In the genomic region with DNA sequence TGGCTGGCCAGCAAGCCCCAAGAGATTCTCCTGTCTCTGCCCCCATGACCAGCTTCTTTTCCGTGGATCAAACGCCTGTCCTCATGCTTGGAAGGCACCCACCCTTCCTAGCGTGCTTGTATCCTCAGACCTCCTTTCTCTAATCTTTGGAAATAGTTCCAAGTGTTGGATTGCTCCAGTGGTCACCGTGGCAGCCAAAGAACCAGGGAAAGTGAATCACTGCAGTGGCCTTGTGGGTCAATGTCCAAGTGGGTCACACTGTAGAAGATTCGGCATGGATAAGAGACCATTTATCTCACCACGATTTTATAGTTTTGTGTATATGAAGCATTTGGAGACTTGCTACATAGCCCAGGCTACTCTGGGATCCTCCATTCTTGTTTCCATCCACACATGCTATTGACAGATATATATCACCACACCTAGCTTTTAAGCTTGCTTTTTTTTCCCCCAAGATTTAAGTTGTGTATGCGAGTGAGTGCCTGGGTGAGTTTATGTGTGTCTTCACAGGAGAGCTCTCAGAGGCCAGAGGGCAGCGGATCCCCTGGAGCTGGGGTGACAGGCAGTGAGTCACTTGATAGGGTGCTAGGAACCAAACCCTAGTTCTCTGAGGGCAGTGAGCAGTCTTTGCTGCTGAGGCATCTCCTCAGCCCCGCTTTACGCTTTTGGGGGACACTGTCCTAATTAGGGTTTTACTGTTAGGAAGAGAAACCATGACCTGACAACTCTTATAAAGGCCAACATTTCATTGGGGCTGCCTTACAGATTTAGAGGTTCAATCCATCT, we compare ENCODE assay signal across 14 mouse cellular contexts. TPM values are rescaled to one million over a fixed set of nuclear protein-coding genes. Genes with fewer than 3 reads are reported as not detected.
A peak's percentile ranks its signal among the peaks of the same experiment; 100 is the strongest.
DNase-seq lines count a peak whose midpoint lies in the region; ATAC-seq lines count a peak whose summit lies in the region.
"Had no signal": no experiment of that assay in that cellular context is flagged by ENCODE, and none has a peak within 500 bp of the region (broad histone marks: within the 10 kb centered on the region; RNA-seq: fewer than 3 reads in every experiment).

No protein-coding gene starts in this region.

- H3K4me3 ChIP-seq in embryonic facial prominence, embryonic 10.5 days, result no peak overlapping the region
- no peak overlapping the region for H3K4me3 ChIP-seq in hindbrain, embryonic 11.5 days (ENCODE audit: low read depth, low read length)
- H3K4me3 ChIP-seq in midbrain, embryonic 13.5 days (replicated peaks), result no peak overlapping the region
- H3K4me3 ChIP-seq: heart, embryonic 10.5 days had no signal

- H3K27me3 ChIP-seq in embryonic facial prominence, embryonic 10.5 days (replicated peaks; ENCODE audit: low read depth, poor library complexity, severe bottlenecking), result no peaks in the 10 kb centered on the region
- H3K27me3 ChIP-seq in hindbrain, embryonic 11.5 days (ENCODE audit: control insufficient read depth, insufficient read depth, low read length), result no peaks in the 10 kb centered on the region
- no peaks in the 10 kb centered on the region for H3K27me3 ChIP-seq in midbrain, embryonic 13.5 days

- no peak overlapping the region for H3K9ac ChIP-seq in hindbrain, embryonic 11.5 days (ENCODE audit: low read depth, low read length)
- H3K9ac ChIP-seq in midbrain, embryonic 13.5 days (replicated peaks), result no peak overlapping the region
- H3K9ac ChIP-seq: liver, embryonic 14.5 days had no signal

- H3K4me1 ChIP-seq in embryonic facial prominence, embryonic 10.5 days, result peaks cover 31% of the 10 kb centered on the region
- no peaks in the 10 kb centered on the region; the same call in 1 of the 2 replicates for H3K4me1 ChIP-seq in hindbrain, embryonic 11.5 days (replicated peaks; ENCODE audit: control insufficient read depth, insufficient read depth, low read length)
- H3K4me1 ChIP-seq in midbrain, embryonic 13.5 days (replicated peaks), result peaks cover 42% of the 10 kb centered on the region

- 89% methylated on average over 10 of the region's 10 CpGs for WGBS in embryonic facial prominence, embryonic 10.5 days
- 86% methylated on average over 10 of the region's 10 CpGs for WGBS in hindbrain, embryonic 11.5 days
- 87% methylated on average over 10 of the region's 10 CpGs for WGBS in midbrain, embryonic 13.5 days

- H3K27ac ChIP-seq in embryonic facial prominence, embryonic 10.5 days (replicated peaks), result peak overlapping the region; percentile 100; the same call in 1 of the 2 replicates
- peak overlapping the region; percentile 100 for H3K27ac ChIP-seq in hindbrain, embryonic 11.5 days (ENCODE audit: low read depth, low read length)
- peak overlapping the region; percentile 100 for H3K27ac ChIP-seq in midbrain, embryonic 13.5 days
- H3K27ac ChIP-seq: heart, embryonic 10.5 days; liver, embryonic 14.5 days had no signal

- H3K4me2 ChIP-seq in hindbrain, embryonic 11.5 days (replicated peaks; ENCODE audit: low read depth, low read length), result no peak overlapping the region
- peak overlapping the region; percentile 92 for H3K4me2 ChIP-seq in midbrain, embryonic 13.5 days (replicated peaks)

- no peaks in the 10 kb centered on the region for H3K36me3 ChIP-seq in embryonic facial prominence, embryonic 10.5 days (replicated peaks)
- H3K36me3 ChIP-seq in hindbrain, embryonic 11.5 days (ENCODE audit: control insufficient read depth, insufficient read depth, low read length), result no peaks in the 10 kb centered on the region
- no peaks in the 10 kb centered on the region for H3K36me3 ChIP-seq in midbrain, embryonic 13.5 days
- H3K36me3 ChIP-seq: heart, embryonic 10.5 days had no signal

- peak; percentile 73 for DNase-seq in adrenal gland, adult 2 months
- DNase-seq in embryonic facial prominence, embryonic 10.5 days (ENCODE audit: low spot score), result no peak
- DNase-seq in hindbrain, embryonic 11.5 days (ENCODE audit: low spot score), result no peak
- DNase-seq in thymus, adult 18-20 months, result no peak
- no peak for DNase-seq in right cerebral cortex, postnatal 14 days
- no peak for DNase-seq in ovary, adult 18-20 months (ENCODE audit: low spot score)
- no peak for DNase-seq in thymus, postnatal 36 days
- DNase-seq: cerebellum, adult 11-12 months; kidney, adult 2 months; kidney, postnatal 36 days; lung, postnatal 14 days had no signal

- ATAC-seq in hindbrain, embryonic 11.5 days (ENCODE audit: low FRiP score), result no peak
- no peak for ATAC-seq in midbrain, embryonic 13.5 days

- no peaks in the 10 kb centered on the region for H3K9me3 ChIP-seq in embryonic facial prominence, embryonic 10.5 days
- H3K9me3 ChIP-seq in hindbrain, embryonic 11.5 days (ENCODE audit: control insufficient read depth, low read length), result no peaks in the 10 kb centered on the region
- H3K9me3 ChIP-seq in midbrain, embryonic 13.5 days, result no peaks in the 10 kb centered on the region
- H3K9me3 ChIP-seq: heart, embryonic 10.5 days had no signal

RNA-seq across cellular contexts. Expression of gene Pbld2, which starts 3.5 kb away (rescaled TPM):
- total RNA-seq in adrenal gland, adult 2 months (2021), result 1 to 10 TPM; 3.1 to 3.9 TPM
- 0.87 and 1.4 TPM in 2 replicates for polyA plus RNA-seq in adrenal gland, adult 2 months (2012; rRNA removed)
- polyA plus RNA-seq in embryonic facial prominence, embryonic 10.5 days (2016; fragmentation: Nextera tagmentation; extraction: Ambion mirVana), result 0.75 and 1.1 TPM in 2 replicates
- 1.3 and 1.5 TPM in 2 replicates for polyA plus RNA-seq in hindbrain, embryonic 11.5 days (2014; fragmentation: Nextera tagmentation; extraction: Ambion mirVana)
- 1.3 TPM in 2 replicates for polyA plus RNA-seq in midbrain, embryonic 13.5 days (2015; fragmentation: Nextera tagmentation; extraction: Ambion mirVana)

RNA-seq across cellular contexts. Expression of gene Hnrnph3, which starts 3.6 kb away (rescaled TPM):
- total RNA-seq in adrenal gland, adult 2 months (2021), result 10 to 100 TPM; 40.3 to 42.4 TPM
- 2.4 and 3.7 TPM in 2 replicates for polyA plus RNA-seq in adrenal gland, adult 2 months (2012; rRNA removed)
- 179 and 180 TPM in 2 replicates for polyA plus RNA-seq in embryonic facial prominence, embryonic 10.5 days (2016; fragmentation: Nextera tagmentation; extraction: Ambion mirVana)
- 163 and 166 TPM in 2 replicates for polyA plus RNA-seq in hindbrain, embryonic 11.5 days (2014; fragmentation: Nextera tagmentation; extraction: Ambion mirVana)
- 242 and 243 TPM in 2 replicates for polyA plus RNA-seq in midbrain, embryonic 13.5 days (2015; fragmentation: Nextera tagmentation; extraction: Ambion mirVana)

RNA-seq across cellular contexts. Expression of gene Pbld1, which starts 32.4 kb away (rescaled TPM):
- 1 to 10 TPM; 2.0 to 3.0 TPM for total RNA-seq in adrenal gland, adult 2 months (2021)
- 0.40 and 0.90 TPM in 2 replicates for polyA plus RNA-seq in adrenal gland, adult 2 months (2012; rRNA removed)
- polyA plus RNA-seq in embryonic facial prominence, embryonic 10.5 days (2016; fragmentation: Nextera tagmentation; extraction: Ambion mirVana), result 2.0 and 2.3 TPM in 2 replicates
- 0.78 and 1.2 TPM in 2 replicates for polyA plus RNA-seq in hindbrain, embryonic 11.5 days (2014; fragmentation: Nextera tagmentation; extraction: Ambion mirVana)
- 1.0 and 1.3 TPM in 2 replicates for polyA plus RNA-seq in midbrain, embryonic 13.5 days (2015; fragmentation: Nextera tagmentation; extraction: Ambion mirVana)

RNA-seq across cellular contexts. Expression of gene Rufy2, which starts 47.5 kb away (rescaled TPM):
- total RNA-seq in adrenal gland, adult 2 months (2021), result 10 to 100 TPM; 11.2 to 16.3 TPM
- 1.9 and 2.1 TPM in 2 replicates for polyA plus RNA-seq in adrenal gland, adult 2 months (2012; rRNA removed)
- 25.0 and 25.4 TPM in 2 replicates for polyA plus RNA-seq in embryonic facial prominence, embryonic 10.5 days (2016; fragmentation: Nextera tagmentation; extraction: Ambion mirVana)
- 24.8 and 35.0 TPM in 2 replicates for polyA plus RNA-seq in hindbrain, embryonic 11.5 days (2014; fragmentation: Nextera tagmentation; extraction: Ambion mirVana)
- polyA plus RNA-seq in midbrain, embryonic 13.5 days (2015; fragmentation: Nextera tagmentation; extraction: Ambion mirVana), result 51.7 and 55.5 TPM in 2 replicates

Comparison
In these comparisons a context has a peak if more than half of its experiments do, and no peak if none do; other contexts are left out.
1. RNA of gene Hnrnph3, which starts 3.6 kb away (polyA plus RNA-seq): 242 to 243 TPM in midbrain, embryonic 13.5 days, 179 to 180 TPM in embryonic facial prominence, embryonic 10.5 days and 163 to 166 TPM in hindbrain, embryonic 11.5 days; 2.4 to 3.7 TPM in adrenal gland, adult 2 months; every median in the first group is over 10 times any median in the second.
2. Peak in every context shown above with its lines, with median percentiles within 50 percentile points of each other: H3K27ac ChIP-seq.